Mouse (Mus musculus): ENCODE data around the gene Prss42. TPM values are rescaled to one million over a fixed set of nuclear protein-coding genes. Genes with fewer than 3 reads are reported as not detected.

Prss42 gene
- polyA plus RNA-seq, 1 experiment = 8.7 TPM

GRCm38 (mm10) chr9:110834961-110835360 is 37.0 kb downstream of the Prss42 start:
- Histone ChIP-seq H3K36me3 (ENCODE audit: control insufficient read depth, insufficient read depth, low read length, poor library complexity, severe bottlenecking) (no peaks in the 10 kb centered on the region), H3K4me1 (ENCODE audit: control insufficient read depth, insufficient read depth, low read length) (peaks cover 2% of the 10 kb centered on the region), H3K4me3 (ENCODE audit: low read depth, low read length) (peak overlapping the region; percentile 52), H3K27ac (ENCODE audit: insufficient read depth, low read length) (no peak overlapping the region), H3K9me3 (replicated peaks; ENCODE audit: control insufficient read depth, insufficient read depth, low read length, poor library complexity, severe bottlenecking) (no peaks in the 10 kb centered on the region), H3K9ac (ENCODE audit: low read depth, poor library complexity, severe bottlenecking) (no peak overlapping the region), H3K27me3 (ENCODE audit: control insufficient read depth, insufficient read depth, low read length, poor library complexity, severe bottlenecking) (no peaks in the 10 kb centered on the region)
- TF ChIP-seq EP300 (IDR thresholded peaks at IDR 0.05; ENCODE audit: insufficient read depth, low read depth, low read length) = no peak
- no peak for TF ChIP-seq POLR2A (IDR thresholded peaks at IDR 0.05; ENCODE audit: insufficient read depth, low read length)
- TF ChIP-seq CTCF (IDR thresholded peaks at IDR 0.05; ENCODE audit: low read depth, low read length) = no peak

GRCm38 (mm10) chr9:110836112-110836511 is 38.1 kb downstream of the Prss42 start:
- Histone ChIP-seq H3K36me3 (ENCODE audit: control insufficient read depth, insufficient read depth, low read length, poor library complexity, severe bottlenecking) (no peaks in the 10 kb centered on the region), H3K27ac (ENCODE audit: insufficient read depth, low read length) (no peak overlapping the region), H3K9ac (ENCODE audit: low read depth, poor library complexity, severe bottlenecking) (no peak overlapping the region), H3K27me3 (ENCODE audit: control insufficient read depth, insufficient read depth, low read length, poor library complexity, severe bottlenecking) (no peaks in the 10 kb centered on the region), H3K4me1 (ENCODE audit: control insufficient read depth, insufficient read depth, low read length) (peaks cover 2% of the 10 kb centered on the region), H3K9me3 (replicated peaks; ENCODE audit: control insufficient read depth, insufficient read depth, low read length, poor library complexity, severe bottlenecking) (no peaks in the 10 kb centered on the region), H3K4me3 (ENCODE audit: low read depth, low read length) (no peak overlapping the region)
- TF ChIP-seq EP300 (IDR thresholded peaks at IDR 0.05; ENCODE audit: insufficient read depth, low read depth, low read length) (no peak), POLR2A (IDR thresholded peaks at IDR 0.05; ENCODE audit: insufficient read depth, low read length) (no peak), CTCF (IDR thresholded peaks at IDR 0.05; ENCODE audit: low read depth, low read length) (no peak)

- no peaks in the 10 kb centered on the region for H3K9me3 ChIP-seq (replicated peaks; ENCODE audit: control insufficient read depth, insufficient read depth, low read length, poor library complexity, severe bottlenecking)
- H3K36me3 ChIP-seq (ENCODE audit: control insufficient read depth, insufficient read depth, low read length, poor library complexity, severe bottlenecking) = no peaks in the 10 kb centered on the region
- H3K27ac ChIP-seq (ENCODE audit: insufficient read depth, low read length) = no peak overlapping the region
- H3K27me3 ChIP-seq (ENCODE audit: control insufficient read depth, insufficient read depth, low read length, poor library complexity, severe bottlenecking) = no peaks in the 10 kb centered on the region
- TF ChIP-seq EP300 (IDR thresholded peaks at IDR 0.05; ENCODE audit: insufficient read depth, low read depth, low read length) (no peak), POLR2A (IDR thresholded peaks at IDR 0.05; ENCODE audit: insufficient read depth, low read length) (no peak), CTCF (IDR thresholded peaks at IDR 0.05; ENCODE audit: low read depth, low read length) (no peak)
- H3K4me1 ChIP-seq (ENCODE audit: control insufficient read depth, insufficient read depth, low read length) = peaks cover under 1% of the 10 kb centered on the region
- H3K9ac ChIP-seq (ENCODE audit: low read depth, poor library complexity, severe bottlenecking) = no peak overlapping the region
- no peak overlapping the region for H3K4me3 ChIP-seq (ENCODE audit: low read depth, low read length)
Observed at GRCm38 (mm10) chr9:110840905-110841304, 42.9 kb downstream of the Prss42 start.

- H3K27me3 ChIP-seq (ENCODE audit: control insufficient read depth, insufficient read depth, low read length, poor library complexity, severe bottlenecking) = no peaks in the 10 kb centered on the region
- no peaks in the 10 kb centered on the region for H3K9me3 ChIP-seq (replicated peaks; ENCODE audit: control insufficient read depth, insufficient read depth, low read length, poor library complexity, severe bottlenecking)
- H3K27ac ChIP-seq (ENCODE audit: insufficient read depth, low read length) = no peak overlapping the region
- TF ChIP-seq EP300 (IDR thresholded peaks at IDR 0.05; ENCODE audit: insufficient read depth, low read depth, low read length) (no peak), CTCF (IDR thresholded peaks at IDR 0.05; ENCODE audit: low read depth, low read length) (no peak), POLR2A (IDR thresholded peaks at IDR 0.05; ENCODE audit: insufficient read depth, low read length) (no peak)
- no peaks in the 10 kb centered on the region for H3K36me3 ChIP-seq (ENCODE audit: control insufficient read depth, insufficient read depth, low read length, poor library complexity, severe bottlenecking)
- no peaks in the 10 kb centered on the region for H3K4me1 ChIP-seq (ENCODE audit: control insufficient read depth, insufficient read depth, low read length)
- H3K9ac ChIP-seq (ENCODE audit: low read depth, poor library complexity, severe bottlenecking) = no peak overlapping the region
- H3K4me3 ChIP-seq (ENCODE audit: low read depth, low read length) = no peak overlapping the region
Observed at GRCm38 (mm10) chr9:110841438-110841837, 43.5 kb downstream of the Prss42 start.

- Histone ChIP-seq H3K4me3 (ENCODE audit: low read depth, low read length) (no peak within 1 kb of the TSS), H3K36me3 (ENCODE audit: control insufficient read depth, insufficient read depth, low read length, poor library complexity, severe bottlenecking) (no peaks in the 10 kb centered on the region), H3K9ac (ENCODE audit: low read depth, poor library complexity, severe bottlenecking) (no peak within 1 kb of the TSS), H3K4me1 (ENCODE audit: control insufficient read depth, insufficient read depth, low read length) (no peaks in the 10 kb centered on the region), H3K27me3 (ENCODE audit: control insufficient read depth, insufficient read depth, low read length, poor library complexity, severe bottlenecking) (no peaks in the 10 kb centered on the region), H3K9me3 (replicated peaks; ENCODE audit: control insufficient read depth, insufficient read depth, low read length, poor library complexity, severe bottlenecking) (no peaks in the 10 kb centered on the region), H3K27ac (ENCODE audit: insufficient read depth, low read length) (no peak within 1 kb of the TSS)
- TF ChIP-seq CTCF (IDR thresholded peaks at IDR 0.05; ENCODE audit: low read depth, low read length) (no peak), EP300 (IDR thresholded peaks at IDR 0.05; ENCODE audit: insufficient read depth, low read depth, low read length) (no peak), POLR2A (IDR thresholded peaks at IDR 0.05; ENCODE audit: insufficient read depth, low read length) (no peak)
Observed at GRCm38 (mm10) chr9:110844206-110844605, 46.2 kb downstream of the Prss42 start, which contains the start of gene Prss46. Prss46 (plus strand) TSS chr9:110844506.

GRCm38 (mm10) chr9:110849162-110849561 is 51.2 kb downstream of the Prss42 start:
- H3K4me1 ChIP-seq (ENCODE audit: control insufficient read depth, insufficient read depth, low read length) = no peaks in the 10 kb centered on the region
- no peak overlapping the region for H3K4me3 ChIP-seq (ENCODE audit: low read depth, low read length)
- H3K9ac ChIP-seq (ENCODE audit: low read depth, poor library complexity, severe bottlenecking) = no peak overlapping the region
- TF ChIP-seq EP300 (IDR thresholded peaks at IDR 0.05; ENCODE audit: insufficient read depth, low read depth, low read length) (no peak), POLR2A (IDR thresholded peaks at IDR 0.05; ENCODE audit: insufficient read depth, low read length) (no peak), CTCF (IDR thresholded peaks at IDR 0.05; ENCODE audit: low read depth, low read length) (no peak)
- H3K27ac ChIP-seq (ENCODE audit: insufficient read depth, low read length) = no peak overlapping the region
- no peaks in the 10 kb centered on the region for H3K27me3 ChIP-seq (ENCODE audit: control insufficient read depth, insufficient read depth, low read length, poor library complexity, severe bottlenecking)
- no peaks in the 10 kb centered on the region for H3K9me3 ChIP-seq (replicated peaks; ENCODE audit: control insufficient read depth, insufficient read depth, low read length, poor library complexity, severe bottlenecking)
- no peaks in the 10 kb centered on the region for H3K36me3 ChIP-seq (ENCODE audit: control insufficient read depth, insufficient read depth, low read length, poor library complexity, severe bottlenecking)

Other genes with a start within 250 kb of the Prss42 start
- 43.5 and 48.0 TPM in 2 replicates for gene Nradd, start 173.7 kb upstream of the Prss42 start, polyA plus RNA-seq (2011; ENCODE audit: insufficient read depth, insufficient read length, low read depth, missing spikeins)
- 10.3 and 11.6 TPM in 2 replicates for gene Nbeal2, start 144.0 kb upstream of the Prss42 start, polyA plus RNA-seq (2011; ENCODE audit: insufficient read depth, insufficient read length, low read depth, missing spikeins)
- 33.5 and 40.5 TPM in 2 replicates for gene Ccdc12, start 141.7 kb upstream of the Prss42 start, polyA plus RNA-seq (2011; ENCODE audit: insufficient read depth, insufficient read length, low read depth, missing spikeins)
- gene Myl3, start 56.3 kb upstream of the Prss42 start, polyA plus RNA-seq (2011; ENCODE audit: insufficient read depth, insufficient read length, low read depth, missing spikeins) = 2.2 and 4.1 TPM in 2 replicates
- 3.4 and 4.6 TPM in 2 replicates for gene Pth1r, start 51.0 kb upstream of the Prss42 start, polyA plus RNA-seq (2011; ENCODE audit: insufficient read depth, insufficient read length, low read depth, missing spikeins)
- 0.54 and 2.1 TPM in 2 replicates for gene Prss44, start 15.8 kb downstream of the Prss42 start, polyA plus RNA-seq (2011; ENCODE audit: insufficient read depth, insufficient read length, low read depth, missing spikeins)
- not detected in 2 replicates for gene Prss43, start 28.5 kb downstream of the Prss42 start, polyA plus RNA-seq (2011; ENCODE audit: insufficient read depth, insufficient read length, low read depth, missing spikeins)
- 0.66 TPM in 1 of 2 replicates, not detected in the other for gene Prss45, start 36.4 kb downstream of the Prss42 start, polyA plus RNA-seq (2011; ENCODE audit: insufficient read depth, insufficient read length, low read depth, missing spikeins)
- gene Prss46, start 46.3 kb downstream of the Prss42 start, polyA plus RNA-seq (2011; ENCODE audit: insufficient read depth, insufficient read length, low read depth, missing spikeins) = not detected in 2 replicates
- 1.9 and 2.7 TPM in 2 replicates for gene Prss50, start 59.8 kb downstream of the Prss42 start, polyA plus RNA-seq (2011; ENCODE audit: insufficient read depth, insufficient read length, low read depth, missing spikeins)
- 17.4 and 18.1 TPM in 2 replicates for gene Als2cl, start 81.7 kb downstream of the Prss42 start, polyA plus RNA-seq (2011; ENCODE audit: insufficient read depth, insufficient read length, low read depth, missing spikeins)
- gene Tmie, start 81.9 kb downstream of the Prss42 start, polyA plus RNA-seq (2011; ENCODE audit: insufficient read depth, insufficient read length, low read depth, missing spikeins) = 1.6 and 3.1 TPM in 2 replicates
- gene Fam240a, start 118.7 kb downstream of the Prss42 start, polyA plus RNA-seq (2011; ENCODE audit: insufficient read depth, insufficient read length, low read depth, missing spikeins) = not detected in 2 replicates
- 462 and 483 TPM in 2 replicates for gene Tdgf1, start 148.0 kb downstream of the Prss42 start, polyA plus RNA-seq (2011; ENCODE audit: insufficient read depth, insufficient read length, low read depth, missing spikeins)
- gene Lrrc2, start 153.4 kb downstream of the Prss42 start, polyA plus RNA-seq (2011; ENCODE audit: insufficient read depth, insufficient read length, low read depth, missing spikeins) = 5.8 and 11.9 TPM in 2 replicates
- gene Rtp3, start 192.4 kb downstream of the Prss42 start, polyA plus RNA-seq (2011; ENCODE audit: insufficient read depth, insufficient read length, low read depth, missing spikeins) = not detected in 2 replicates
- not detected in 2 replicates for gene Ltf, start 221.1 kb downstream of the Prss42 start, polyA plus RNA-seq (2011; ENCODE audit: insufficient read depth, insufficient read length, low read depth, missing spikeins)

All from ES-Bruce4 (cell line).